Mouse (Mus musculus) embryonic stem cell, embryonic (primary cell): ENCODE data around the gene Rapgef4.

Experiments
- CTCF ChIA-PET, 4 experiments: fragments of 300-600 bp in 2 of 4; fragments of 350-600 bp in 2 of 4; sonication (Branson Sonifier 250); formaldehyde crosslinking; loops; one replicate each; lab custom pipeline; 2022; ENCODE audit warnings: inconsistent platforms in 2 of 4; lab: Charles Lee
- POLR2A ChIA-PET, 4 experiments: fragments of 300-600 bp in 2 of 4; fragments of 350-600 bp in 2 of 4; sonication (Branson Sonifier 250); formaldehyde crosslinking; loops; one replicate each; lab custom pipeline; 2022; ENCODE audit warnings: antibody characterized with exemption in 4 of 4, inconsistent platforms in 1 of 4; lab: Charles Lee

Rapgef4 gene

DNA sequence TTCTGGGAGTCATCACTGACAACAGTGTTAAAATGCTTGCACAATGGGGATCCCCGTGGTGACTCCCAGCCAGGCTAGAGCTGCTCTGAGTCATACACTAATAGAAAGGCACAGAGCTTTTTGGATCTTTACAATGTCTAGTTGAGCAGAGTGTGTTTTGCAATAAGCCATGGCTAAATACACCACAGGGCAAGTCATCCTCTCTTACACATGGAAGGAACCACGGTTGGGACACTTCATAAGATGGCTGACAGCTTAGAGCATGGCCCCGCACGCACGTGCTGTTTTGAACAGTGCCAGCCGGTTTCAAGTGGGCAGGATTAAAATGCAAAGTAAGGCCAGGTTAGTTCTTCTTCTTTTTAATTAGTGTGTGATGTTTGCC is 97.1 kb downstream of the Rapgef4 start:
- CTCF ChIA-PET: interaction anchor here in 1 of 4 experiments (0.6 kb wide), 1 partner anchor 18 kb away, joined by 3 read pairs; no protein-coding TSS in a partner anchor
- POLR2A ChIA-PET: interaction anchor here in 3 of 4 experiments (0.5 to 0.7 kb wide), 3 partner anchors 31 to 127 kb away, joined by 3 to 6 read pairs (median 3); no protein-coding TSS in a partner anchor

DNA sequence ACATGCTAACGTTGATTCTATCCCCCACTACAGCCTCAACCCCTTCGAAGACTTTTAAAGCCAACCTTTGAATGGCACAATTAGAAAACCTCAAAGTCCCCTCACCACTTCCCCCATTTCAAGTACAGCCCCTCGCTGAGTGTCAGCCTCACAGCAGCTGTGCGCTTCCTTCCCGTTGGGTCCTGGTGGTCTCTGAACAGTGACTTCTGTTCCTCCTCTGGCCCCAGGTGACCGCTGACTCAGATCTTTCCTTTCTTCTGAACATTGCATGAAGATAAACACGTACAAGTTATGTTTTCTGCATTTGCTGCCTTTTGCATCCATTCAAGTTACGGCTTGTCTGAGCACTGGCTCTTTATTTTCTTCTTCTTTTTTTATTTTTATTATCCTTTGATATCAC is 98.1 kb downstream of the Rapgef4 start:
- ChIA-PET POLR2A (interaction anchor here in 1 of 4 experiments (0.7 kb wide), 1 partner anchor 126 kb away, joined by 6 read pairs; no protein-coding TSS in a partner anchor), CTCF (no interaction called here)

DNA sequence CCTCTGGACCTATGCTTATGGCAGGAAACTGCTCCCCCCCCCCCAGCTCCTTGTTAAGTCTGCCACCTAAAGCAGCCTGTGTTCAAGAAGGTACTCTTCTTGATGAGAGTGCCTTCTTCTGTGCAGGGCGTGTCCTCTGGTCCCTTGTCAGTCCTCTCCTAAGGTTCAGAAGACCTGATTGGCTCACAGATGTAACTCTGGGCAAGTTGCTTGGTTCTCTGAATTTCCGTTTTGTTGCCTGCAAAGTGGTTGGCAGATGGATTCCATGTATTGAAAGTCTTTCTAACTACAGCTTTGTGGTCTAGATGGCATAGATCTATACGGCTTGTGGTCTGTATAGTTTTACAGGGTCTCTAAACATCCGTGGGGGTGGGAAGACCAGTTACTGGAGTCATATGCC is 101.8 kb downstream of the Rapgef4 start:
- CTCF ChIA-PET: no interaction called here
- POLR2A ChIA-PET: no interaction called here

DNA sequence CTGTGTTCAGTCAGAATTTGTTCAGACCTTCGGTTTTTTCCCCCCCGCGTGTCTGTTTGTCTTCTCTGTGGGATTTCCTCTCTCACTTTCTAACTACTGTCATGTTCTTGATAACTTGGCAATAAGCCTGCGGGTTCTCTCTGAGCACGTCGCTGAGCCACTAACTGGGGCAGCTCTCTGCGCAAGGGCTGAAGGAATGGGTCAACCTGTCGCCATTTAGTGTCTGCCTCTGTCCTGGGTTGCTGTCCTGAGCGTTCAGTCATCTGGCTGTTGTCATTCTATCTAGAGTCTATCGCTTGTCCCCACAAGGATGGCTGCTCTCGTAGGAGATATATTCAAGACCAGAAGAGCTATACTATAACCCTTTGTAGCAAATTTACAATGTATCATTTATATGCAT is 107.8 kb downstream of the Rapgef4 start:
- ChIA-PET POLR2A (no interaction called here), CTCF (no interaction called here)

DNA sequence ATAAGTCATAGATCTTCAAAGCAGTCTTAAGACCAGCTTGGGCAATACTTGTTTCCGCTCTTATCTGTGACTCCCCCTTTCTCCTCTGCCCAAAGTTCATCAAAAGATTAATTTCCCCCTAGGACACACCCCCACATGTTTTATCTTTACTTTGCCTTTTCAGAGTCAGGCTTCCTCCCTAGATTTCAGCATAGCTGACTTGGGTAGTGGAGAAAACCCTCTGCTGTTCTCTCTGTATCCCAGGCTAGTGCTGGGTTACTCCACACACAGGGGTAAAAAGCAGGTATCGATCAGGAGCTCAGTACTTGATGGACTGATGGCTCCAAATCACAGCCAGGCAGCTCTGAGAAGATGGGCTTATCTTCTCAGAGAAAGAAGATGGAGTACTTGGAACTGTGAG is 109.0 kb downstream of the Rapgef4 start:
- ChIA-PET POLR2A (interaction anchor here in 1 of 4 experiments (0.6 to 0.7 kb wide), 2 partner anchors 17 to 60 kb away, joined by 3 to 7 read pairs; no protein-coding TSS in a partner anchor), CTCF (interaction anchor here in 2 of 4 experiments (0.5 to 1.1 kb wide), 4 partner anchors 51 to 1109 kb away, joined by 3 to 8 read pairs (median 3); no protein-coding TSS in a partner anchor)

DNA sequence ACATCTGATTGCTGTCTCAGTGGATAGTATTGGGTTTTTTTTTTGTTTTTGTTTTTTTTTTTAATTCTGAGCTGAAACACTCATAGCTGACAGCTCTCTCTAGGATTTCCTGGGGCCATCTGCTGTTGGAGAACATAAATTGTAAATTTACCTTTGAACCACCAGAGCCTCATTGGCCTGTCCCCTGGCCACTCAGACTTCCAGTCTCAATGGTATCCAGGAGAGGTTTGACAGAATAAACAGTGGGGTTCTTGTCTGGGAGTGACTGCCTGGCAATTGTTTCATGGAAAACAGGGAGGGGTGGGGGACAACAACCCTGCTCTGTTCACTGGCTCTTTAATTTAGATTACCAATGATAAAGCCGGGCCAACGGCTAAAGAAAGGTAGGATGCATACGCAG is 111.0 kb downstream of the Rapgef4 start:
- CTCF ChIA-PET: interaction anchor here in 1 of 4 experiments (1.3 kb wide), 1 partner anchor 57 kb away, joined by 3 read pairs; no protein-coding TSS in a partner anchor
- POLR2A ChIA-PET: interaction anchor here in 2 of 4 experiments (0.5 to 1.4 kb wide), 2 partner anchors 15 to 868 kb away, joined by 4 to 9 read pairs; no protein-coding TSS in a partner anchor

DNA sequence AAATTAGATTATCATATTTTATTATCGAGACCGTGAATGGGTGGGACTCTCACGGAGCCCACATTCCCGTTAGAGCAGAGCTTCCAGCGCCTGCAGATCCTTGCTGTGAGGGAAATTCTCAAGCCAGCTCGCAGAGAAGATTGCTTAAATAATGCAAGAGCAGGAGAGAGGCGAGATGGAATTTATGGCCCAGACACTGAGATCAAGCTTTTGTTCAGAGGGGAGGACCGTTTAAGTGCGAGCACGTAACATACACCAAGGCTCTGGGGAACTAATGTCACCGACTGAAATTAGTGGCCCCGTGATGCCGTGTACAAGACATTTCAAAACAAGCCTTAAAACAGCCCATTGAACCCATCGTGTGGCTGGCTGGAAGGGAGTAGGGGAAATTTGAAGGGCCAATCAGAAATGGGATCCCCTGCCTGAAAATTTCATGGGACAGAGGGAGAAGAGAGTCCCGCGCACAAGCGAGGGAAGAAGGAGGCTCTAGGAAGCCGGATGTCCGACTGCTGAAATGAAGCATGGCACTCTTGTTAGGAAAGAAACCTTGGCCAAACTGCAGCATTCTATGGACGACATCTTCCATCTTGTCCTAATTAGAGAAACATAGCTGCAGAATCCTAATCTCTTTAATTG is 112.5 kb downstream of the Rapgef4 start:
- POLR2A ChIA-PET: interaction anchor here in 1 of 4 experiments (1.4 kb wide), 1 partner anchor 14 kb away, joined by 4 read pairs; no protein-coding TSS in a partner anchor
- CTCF ChIA-PET: interaction anchor here in 3 of 4 experiments (0.6 to 1.3 kb wide), 4 partner anchors 55 to 158 kb away, joined by 3 to 5 read pairs (median 4); no protein-coding TSS in a partner anchor

GRCm38 (mm10) chr2:72094038-72094437 is 113.0 kb downstream of the Rapgef4 start:
- POLR2A ChIA-PET: interaction anchor here in 1 of 4 experiments (0.6 kb wide), 1 partner anchor 1683 kb away, joined by 5 read pairs; no protein-coding TSS in a partner anchor

DNA sequence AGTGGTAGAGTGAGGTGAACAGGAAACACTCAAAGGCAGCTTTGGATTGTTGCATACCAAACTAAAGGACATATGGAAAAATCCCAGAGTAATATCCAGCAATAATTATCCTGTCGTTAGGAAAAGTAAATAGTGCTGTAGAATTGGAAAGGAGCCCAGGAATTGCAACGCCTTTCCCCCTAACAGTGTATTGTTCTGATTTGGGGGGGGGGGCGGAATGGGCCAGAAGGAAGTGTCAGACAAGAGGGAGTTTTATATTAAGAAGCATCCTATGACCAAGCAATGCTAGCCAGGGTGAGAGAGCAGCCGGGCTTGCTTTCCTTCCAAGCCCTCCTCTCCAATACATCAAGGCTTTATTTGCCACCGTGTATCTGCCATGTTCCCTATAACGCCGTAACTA is 113.4 kb downstream of the Rapgef4 start:
- CTCF ChIA-PET: interaction anchor here in 3 of 4 experiments (0.9 to 1.6 kb wide), 3 partner anchors 54 to 57 kb away, joined by 3 to 7 read pairs (median 5); no protein-coding TSS in a partner anchor
- POLR2A ChIA-PET: interaction anchor here in 1 of 4 experiments (0.6 kb wide), 1 partner anchor 1683 kb away, joined by 5 read pairs; no protein-coding TSS in a partner anchor

More at GRCm38 (mm10) chr2:72094038-72094437, 113.0 kb downstream of the Rapgef4 start:
- CTCF ChIA-PET: interaction anchor here in 2 of 4 experiments (0.6 to 1.6 kb wide), 3 partner anchors 55 kb away, joined by 3 to 7 read pairs (median 3); no protein-coding TSS in a partner anchor

GRCm38 (mm10) chr2:72095002-72095401 is 114.0 kb downstream of the Rapgef4 start:
- CTCF ChIA-PET: interaction anchor here in 3 of 4 experiments (0.9 to 1.6 kb wide), 3 partner anchors 54 to 58 kb away, joined by 3 to 7 read pairs (median 5); no protein-coding TSS in a partner anchor
- POLR2A ChIA-PET: interaction anchor here in 1 of 4 experiments (0.6 kb wide), 1 partner anchor 1105 kb away, joined by 3 read pairs; no protein-coding TSS in a partner anchor

DNA sequence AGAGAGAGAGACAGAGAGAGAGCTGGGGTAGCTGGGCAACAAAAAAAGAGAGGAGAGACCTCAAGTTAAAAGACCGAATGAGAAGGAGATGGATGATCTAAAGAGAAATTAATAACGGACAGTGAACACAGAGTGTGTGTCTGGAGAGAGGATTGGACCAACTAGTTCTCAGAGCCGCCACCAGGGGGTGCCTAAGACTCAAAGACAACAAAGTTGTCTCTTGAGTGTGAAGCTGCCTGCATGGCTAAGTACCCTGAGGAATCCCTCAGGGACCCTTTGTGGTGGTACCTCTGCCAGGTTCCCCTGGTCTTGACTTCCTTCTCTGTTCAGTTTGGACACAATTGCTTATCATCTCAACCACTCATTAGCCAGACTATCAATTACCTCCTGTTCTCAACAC is 115.3 kb downstream of the Rapgef4 start:
- POLR2A ChIA-PET: interaction anchor here in 1 of 4 experiments (0.6 to 1.2 kb wide), 3 partner anchors 29 to 1288 kb away, joined by 3 read pairs; no protein-coding TSS in a partner anchor
- CTCF ChIA-PET: interaction anchor here (0.5 to 2.2 kb wide), 39 partner anchors 8 to 1470 kb away, joined by 3 to 24 read pairs (median 4); no protein-coding TSS in a partner anchor

DNA sequence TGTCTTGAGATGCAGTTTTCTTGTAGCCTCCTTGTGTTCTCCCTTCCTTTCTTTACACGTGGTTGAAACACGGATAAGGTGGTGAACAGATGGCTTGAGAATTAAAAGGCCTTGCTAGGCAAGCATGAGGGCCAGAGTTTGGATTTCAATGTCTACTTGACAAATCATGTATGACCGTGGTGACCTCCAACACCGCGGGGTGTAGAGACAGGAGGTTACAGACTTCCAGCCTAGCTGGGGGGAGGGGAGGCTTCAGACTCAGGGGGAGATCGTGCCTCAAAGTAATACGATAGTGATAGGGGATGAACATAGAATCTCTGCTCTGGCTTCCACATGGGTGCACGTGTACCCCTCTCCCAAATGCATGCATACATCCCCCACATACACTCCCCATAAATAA is 117.3 kb downstream of the Rapgef4 start:
- CTCF ChIA-PET: interaction anchor here in 2 of 4 experiments (0.6 kb wide), 2 partner anchors 15 to 99 kb away, joined by 3 read pairs; no protein-coding TSS in a partner anchor
- POLR2A ChIA-PET: no interaction called here

- POLR2A ChIA-PET: no interaction called here
- CTCF ChIA-PET: interaction anchor here in 1 of 4 experiments (0.6 to 1.3 kb wide), 2 partner anchors 8 to 9 kb away, joined by 3 to 4 read pairs; no protein-coding TSS in a partner anchor
Observed at GRCm38 (mm10) chr2:72104604-72105003, 123.6 kb downstream of the Rapgef4 start.

DNA sequence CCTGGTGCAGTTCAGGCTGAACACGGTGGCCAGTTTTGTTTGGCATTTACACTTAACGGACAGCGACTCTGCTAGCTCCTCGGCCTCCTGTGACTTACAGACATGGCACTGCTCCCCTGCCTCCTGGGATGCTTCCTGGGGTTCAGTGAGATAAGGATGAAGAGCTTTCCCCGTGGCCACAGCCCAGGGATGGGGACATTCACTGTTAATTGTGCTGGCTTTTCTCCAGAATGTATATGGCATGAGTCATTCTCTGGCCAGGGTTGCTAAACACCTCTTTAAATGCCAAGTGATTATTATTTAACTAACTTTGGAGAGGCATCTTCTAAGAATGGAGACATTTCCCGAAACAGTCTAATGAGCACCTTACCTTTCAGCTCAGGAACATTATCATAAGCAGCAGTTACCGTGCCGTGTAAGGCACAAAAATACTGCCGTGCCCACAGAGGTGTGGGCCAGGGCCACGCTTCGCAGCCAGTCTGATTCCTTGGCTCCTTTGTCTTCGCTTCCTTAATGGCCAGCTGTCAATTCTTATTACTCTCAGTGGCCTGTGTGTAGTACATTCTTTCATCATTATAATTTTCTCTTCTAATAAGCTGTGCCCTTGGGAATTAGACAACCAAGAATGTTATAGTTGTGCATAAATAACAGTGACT is 126.6 kb downstream of the Rapgef4 start:
- CTCF ChIA-PET: interaction anchor here in 3 of 4 experiments (0.6 to 0.9 kb wide), 5 partner anchors 11 to 208 kb away, joined by 3 to 4 read pairs (median 3); no protein-coding TSS in a partner anchor
- POLR2A ChIA-PET: interaction anchor here in 1 of 4 experiments (0.7 to 1.0 kb wide), 3 partner anchors 11 to 15 kb away, joined by 3 to 4 read pairs (median 3); no protein-coding TSS in a partner anchor

- POLR2A ChIA-PET: interaction anchor here in 2 of 4 experiments (0.7 to 1.0 kb wide), 2 partner anchors 11 to 30 kb away, joined by 3 read pairs; no protein-coding TSS in a partner anchor
- CTCF ChIA-PET: interaction anchor here in 1 of 4 experiments (0.6 kb wide), 1 partner anchor 12 kb away, joined by 5 read pairs; no protein-coding TSS in a partner anchor
Observed at GRCm38 (mm10) chr2:72108448-72109312, 127.6 kb downstream of the Rapgef4 start.

- CTCF ChIA-PET: no interaction called here
- POLR2A ChIA-PET: no interaction called here
Observed at GRCm38 (mm10) chr2:72110404-72110803, 129.4 kb downstream of the Rapgef4 start.

DNA sequence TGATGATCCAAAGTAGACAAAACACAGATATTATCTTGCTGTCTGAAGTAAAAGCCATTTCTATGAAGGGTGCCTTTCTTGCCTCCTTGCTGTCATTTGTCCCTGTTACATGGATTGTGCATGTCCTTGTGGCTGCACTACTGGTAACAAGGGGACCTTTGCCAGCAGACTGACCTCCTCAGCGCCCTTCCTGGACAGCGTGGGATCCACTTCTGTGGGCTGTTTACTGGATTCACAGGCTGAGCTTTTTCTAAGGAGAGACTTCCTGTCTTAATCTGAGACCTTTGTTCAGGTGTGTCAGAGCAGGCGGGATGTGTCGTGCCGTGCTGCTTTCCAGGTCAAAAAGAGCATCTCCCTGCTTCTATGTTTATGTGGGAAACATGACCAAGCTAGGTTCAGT is 132.7 kb downstream of the Rapgef4 start:
- POLR2A ChIA-PET: no interaction called here
- CTCF ChIA-PET: interaction anchor here in 1 of 4 experiments (0.6 kb wide), 1 partner anchor 16 kb away, joined by 3 read pairs; no protein-coding TSS in a partner anchor
